Mouse (Mus musculus) brain, embryonic 14.5 days (tissue): Measurements from ENCODE around the gene Acot10.

Source experiments
- CTCF ChIP-seq: fragments of 200-500 bp; IDR thresholded peaks from 2 replicates; pipeline ENCODE4 v1.5.1; 2012; ENCODE audit warnings: inconsistent platforms, mild to moderate bottlenecking, moderate library complexity, borderline replicate concordance; ENCODE audit not compliant: insufficient read depth, insufficient read length; ENCODE audit errors: extremely low read depth
- POLR2A ChIP-seq: fragments of 200-500 bp; IDR thresholded peaks from 2 replicates; pipeline ENCODE4 v1.6.1; 2012; ENCODE audit warnings: mild to moderate bottlenecking, inconsistent platforms, borderline replicate concordance; ENCODE audit not compliant: poor library complexity, insufficient read depth, insufficient read length, severe bottlenecking; ENCODE audit errors: extremely low read depth

DNA sequence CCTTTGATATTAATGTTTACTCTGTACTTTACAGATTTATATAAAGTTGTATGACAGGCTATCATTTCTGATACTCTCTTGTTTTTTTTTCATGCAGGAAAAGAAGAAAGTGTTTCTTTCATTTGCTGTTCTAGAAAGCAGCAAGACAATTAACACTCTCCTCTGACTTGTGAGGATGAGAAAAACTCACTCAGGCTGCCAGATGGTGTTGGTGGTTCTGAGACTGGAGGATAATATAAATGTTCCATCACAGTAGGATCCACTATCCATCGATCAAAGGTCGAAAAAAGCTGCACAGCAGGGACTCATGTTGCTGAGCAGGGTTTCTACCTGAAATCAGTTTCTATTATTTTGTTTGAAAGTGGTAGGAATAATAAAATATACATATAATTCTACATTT is 32.0 kb downstream of the Acot10 start:
- TF ChIP-seq POLR2A (no peak), CTCF (no peak)
